Mouse (Mus musculus): ENCODE measurements at regions not wholly inside any gene's neighbourhood (a gene's known extent, or its start where the extent isn't known, plus 50 kb on each side); places are given as distances from the start of the nearest gene placed in this dataset.

DNA sequence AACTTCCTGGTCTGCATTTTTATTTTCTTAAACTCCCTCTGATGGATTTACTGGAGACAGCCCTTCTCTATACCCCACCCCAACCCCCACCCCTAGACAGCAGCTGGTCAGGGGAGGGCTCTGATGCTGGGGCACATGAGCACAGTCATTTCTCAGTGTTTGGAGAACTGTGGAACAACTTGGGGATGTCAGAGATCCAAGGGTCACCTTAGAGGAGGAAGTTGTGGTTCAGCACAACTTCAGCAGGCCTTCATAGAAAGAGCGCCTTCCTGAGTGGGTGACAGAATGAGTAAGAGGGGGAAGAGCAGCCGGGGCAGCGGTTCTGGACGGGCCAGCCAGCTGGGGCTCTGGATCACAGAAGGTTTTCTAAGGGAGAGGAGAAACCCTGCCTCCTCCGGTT is 298.2 kb upstream of the Stt3b start:
- TF ChIP-seq GATA1 (IDR thresholded peaks at IDR 0.05; ENCODE audit: borderline replicate concordance, low read length) (no peak), FLI1 (IDR thresholded peaks at IDR 0.05; ENCODE audit: low read length) (no peak)
